Mouse (Mus musculus): Measurements from ENCODE around the gene Tirap.

Gene Tirap

DNA sequence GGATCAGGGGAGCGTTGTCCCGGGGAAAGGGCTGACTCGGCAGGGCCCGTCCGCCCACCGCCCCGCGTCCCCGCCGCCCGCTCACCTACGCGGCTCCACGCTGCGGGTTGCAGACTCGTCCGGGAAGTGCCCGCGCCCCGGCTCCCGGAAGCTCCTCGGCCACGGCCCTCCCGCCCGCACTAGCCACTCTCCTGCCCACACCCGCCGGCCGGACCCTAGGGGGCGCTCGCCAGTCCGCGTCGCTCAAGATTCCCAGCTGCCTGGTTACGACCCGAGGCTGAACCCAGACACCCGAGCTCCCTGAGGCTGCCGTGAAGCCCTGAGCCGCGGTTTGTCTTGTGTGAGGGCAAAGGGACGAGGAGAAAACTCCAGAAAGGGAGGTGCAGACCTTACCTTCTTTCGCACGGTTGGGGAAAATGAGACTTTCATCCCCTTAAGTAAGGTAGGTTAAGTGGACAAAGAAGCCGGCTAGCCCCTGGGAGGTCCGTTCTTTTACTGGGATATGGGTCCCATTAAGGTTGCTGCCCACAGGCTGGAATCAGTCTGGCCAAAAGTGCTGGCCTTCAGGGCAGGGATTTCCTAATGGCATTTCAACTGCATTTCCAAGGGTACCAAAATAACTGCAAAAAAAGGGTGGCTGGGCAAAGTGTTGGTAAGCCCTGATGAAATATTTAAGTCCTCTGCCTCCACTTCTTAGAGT, at the start of gene Tirap, which contains the start of gene Srpr:
Gene Tirap (minus strand): TSS at position 520 of the 700 bp plus-strand sequence.
Gene Srpr (plus strand): TSS at position 404 of the 700 bp plus-strand sequence.
- DNase-seq (ENCODE audit: low spot score), result peak; percentile 95

DNA sequence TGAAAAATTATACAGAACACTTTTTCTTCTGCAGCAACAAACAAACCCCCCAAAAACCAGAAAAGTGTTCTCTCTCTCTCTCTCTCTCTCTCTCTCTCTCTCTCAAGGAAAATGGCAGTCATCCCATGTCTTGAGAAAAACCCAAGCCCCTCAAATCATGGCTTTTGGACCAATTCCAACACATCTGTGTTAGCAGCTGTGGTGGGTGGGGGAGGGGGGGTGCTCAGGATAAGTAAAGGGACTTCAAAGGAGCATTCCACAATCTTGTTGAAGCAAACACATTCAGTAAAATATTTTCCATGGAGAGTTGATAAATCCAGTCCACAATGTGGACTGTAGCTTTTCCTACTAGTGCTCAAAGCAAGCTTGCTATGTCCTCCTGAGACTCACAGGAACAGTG, 49.4 kb upstream of the Tirap start:
- no peak for DNase-seq (ENCODE audit: low spot score)

DNA sequence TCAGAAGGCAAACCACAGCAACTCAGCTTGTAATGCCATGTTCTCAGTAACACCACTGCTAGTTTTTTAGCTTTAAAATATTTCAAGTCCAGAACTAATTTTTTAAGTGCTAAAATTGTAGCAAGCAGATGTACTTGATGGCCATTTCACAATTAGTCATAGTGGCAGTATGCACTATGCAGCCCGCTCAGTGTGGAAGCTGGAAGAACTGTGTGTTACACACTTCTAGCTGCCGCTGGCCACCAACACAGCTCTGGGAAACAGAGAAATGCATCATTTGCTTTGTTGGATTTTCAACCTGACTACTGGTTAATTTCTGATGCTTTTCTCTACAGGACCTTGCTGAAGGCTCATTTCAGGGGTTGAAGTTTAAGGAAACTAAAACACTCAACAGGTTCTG, 47.3 kb upstream of the Tirap start:
- no peak for DNase-seq (ENCODE audit: low spot score)

DNA sequence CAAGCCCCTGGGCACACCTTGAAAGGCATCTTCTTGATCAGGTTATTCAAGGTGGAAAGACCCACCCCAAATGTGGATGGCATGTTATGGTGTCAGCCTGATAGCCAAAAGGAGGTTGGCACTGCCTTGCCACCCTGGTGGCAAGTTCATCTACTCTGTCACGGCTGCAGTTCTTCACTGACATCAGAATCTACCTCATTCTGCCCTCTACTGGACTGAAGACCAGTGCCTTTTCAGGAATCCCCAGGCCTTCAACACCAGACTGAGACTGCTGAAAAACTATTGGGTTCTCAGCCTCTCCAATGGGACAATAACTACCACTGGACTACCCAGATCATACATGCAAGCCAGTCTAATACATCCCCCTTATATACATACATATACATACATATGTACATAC, 39.6 kb upstream of the Tirap start:
- no peak for DNase-seq (ENCODE audit: low spot score)

DNA sequence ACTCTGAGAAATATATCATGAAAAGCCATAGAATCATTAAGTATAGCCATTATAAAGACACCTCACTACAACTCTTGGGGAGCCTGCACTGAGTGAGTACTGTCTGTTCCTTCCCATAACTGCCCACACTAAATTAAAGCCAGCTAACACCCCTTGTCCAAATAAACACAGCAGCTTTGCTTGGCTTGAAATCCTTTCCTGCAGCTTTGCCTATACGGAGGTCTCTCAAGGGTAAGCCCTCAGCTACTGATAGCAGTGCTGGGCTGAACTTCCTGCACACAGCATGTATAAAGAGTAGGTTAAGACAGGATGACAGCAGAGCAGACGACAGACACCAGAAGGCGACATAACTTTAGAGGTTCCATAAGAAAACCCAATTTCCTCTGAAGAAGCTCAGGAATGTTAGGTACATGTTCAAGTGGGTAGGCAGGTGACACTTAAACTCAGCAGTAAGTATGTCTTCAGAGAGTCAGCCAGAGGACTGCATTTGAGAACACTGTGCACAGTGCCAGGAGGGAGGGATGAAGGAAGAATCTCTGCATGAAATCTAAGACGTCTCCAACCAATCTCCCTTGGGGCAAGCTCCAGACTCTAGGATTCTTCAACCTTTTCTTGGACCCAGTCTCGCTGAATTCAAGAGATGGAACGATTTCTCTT, 39.0 kb upstream of the Tirap start:
- DNase-seq (ENCODE audit: low spot score), result no peak

DNA sequence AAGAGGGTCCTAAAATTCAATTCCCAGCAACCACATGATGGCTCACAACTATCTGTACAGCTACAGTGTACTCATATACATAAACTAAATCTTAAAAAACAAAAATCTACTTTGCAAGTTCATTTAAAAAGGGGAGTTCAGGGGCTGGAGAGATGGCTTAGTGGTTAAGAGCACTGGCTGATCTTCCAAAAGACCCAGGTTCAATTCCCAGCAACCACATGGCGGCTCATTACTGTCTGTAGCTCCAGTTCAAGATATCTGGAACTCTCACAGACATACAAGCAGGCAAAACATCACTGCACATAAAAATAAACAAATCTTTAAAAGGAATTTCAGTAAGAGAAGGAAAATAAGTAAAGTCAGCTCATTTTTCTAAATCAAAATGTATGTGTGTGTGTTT, 38.3 kb upstream of the Tirap start:
- no peak for DNase-seq (ENCODE audit: low spot score)

DNA sequence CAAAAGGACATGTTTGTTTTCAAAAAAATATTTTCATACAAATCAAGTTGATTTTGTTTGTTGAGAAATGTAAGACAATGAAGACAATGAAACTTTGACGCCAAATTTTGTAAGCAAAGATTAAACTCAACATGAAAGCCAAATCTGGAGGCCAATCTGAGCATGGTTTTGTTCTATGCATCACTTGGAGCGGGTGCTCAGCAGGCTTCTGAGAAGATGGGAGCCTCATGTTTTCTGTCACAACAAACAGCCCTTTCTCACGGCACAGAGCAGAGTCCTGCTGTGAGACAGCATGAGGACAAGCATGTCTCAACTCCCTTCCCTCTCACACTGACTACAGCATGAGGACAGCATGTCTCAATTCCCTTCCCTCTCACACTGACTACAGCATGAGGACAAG, 35.9 kb upstream of the Tirap start:
- DNase-seq (ENCODE audit: low spot score), result no peak

DNA sequence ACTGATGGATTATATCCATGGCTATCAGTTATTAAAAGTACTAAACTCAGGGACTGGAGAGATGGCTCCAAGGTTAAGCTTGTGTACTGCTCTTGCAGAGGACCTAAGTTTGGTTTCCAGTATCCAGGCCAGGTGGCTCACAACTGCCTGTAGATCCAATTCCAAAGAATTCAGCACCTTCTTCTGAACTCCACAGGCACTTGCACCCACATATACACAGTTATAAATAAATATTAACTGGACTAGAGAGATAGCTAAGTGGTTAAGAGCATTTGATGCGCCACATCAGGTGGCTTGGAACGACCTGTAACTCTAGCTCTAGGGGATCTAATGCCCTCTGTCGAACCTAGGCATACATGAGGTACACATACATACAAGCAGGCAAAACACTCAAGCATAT, 28.6 kb upstream of the Tirap start:
- DNase-seq (ENCODE audit: low spot score), result no peak

DNA sequence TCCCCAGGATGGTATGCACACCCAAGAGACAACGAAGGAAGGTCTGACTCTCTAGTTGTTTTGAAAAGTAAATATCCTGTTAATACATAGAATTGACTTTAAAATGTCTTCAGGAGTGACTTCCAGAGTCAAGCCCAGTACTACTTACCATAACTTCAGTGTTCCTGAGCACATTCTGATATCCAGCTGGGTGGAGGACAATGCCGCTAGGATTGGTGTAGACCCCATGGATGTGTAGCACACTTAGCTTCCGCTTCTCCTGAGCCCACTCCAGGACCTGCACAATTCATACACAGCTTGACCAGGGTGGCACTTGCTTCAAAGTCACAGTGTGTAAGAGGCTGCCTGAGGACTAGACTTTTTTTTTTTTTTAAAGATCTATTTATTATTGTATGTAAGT, 23.4 kb upstream of the Tirap start:
- DNase-seq (ENCODE audit: low spot score), result no peak

DNA sequence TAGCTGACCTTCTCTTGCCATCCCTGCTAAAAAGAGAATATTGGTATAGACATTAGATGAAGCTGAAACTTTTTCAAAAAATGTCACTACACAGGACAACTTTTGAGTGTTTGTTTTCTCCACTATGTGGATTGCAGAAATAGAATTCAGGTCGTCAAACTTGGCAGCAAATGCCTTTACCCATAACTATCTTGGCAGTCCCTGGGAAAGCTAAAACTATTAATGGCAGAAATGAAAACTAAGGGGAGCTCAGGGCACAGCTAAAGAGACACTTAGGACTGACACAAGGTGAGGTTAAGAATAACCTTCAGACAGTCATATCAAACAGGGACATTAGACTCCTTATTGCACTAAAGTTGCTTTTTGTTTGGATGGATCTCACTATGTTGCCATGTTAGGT, 17.9 kb upstream of the Tirap start:
- DNase-seq (ENCODE audit: low spot score), result no peak

DNA sequence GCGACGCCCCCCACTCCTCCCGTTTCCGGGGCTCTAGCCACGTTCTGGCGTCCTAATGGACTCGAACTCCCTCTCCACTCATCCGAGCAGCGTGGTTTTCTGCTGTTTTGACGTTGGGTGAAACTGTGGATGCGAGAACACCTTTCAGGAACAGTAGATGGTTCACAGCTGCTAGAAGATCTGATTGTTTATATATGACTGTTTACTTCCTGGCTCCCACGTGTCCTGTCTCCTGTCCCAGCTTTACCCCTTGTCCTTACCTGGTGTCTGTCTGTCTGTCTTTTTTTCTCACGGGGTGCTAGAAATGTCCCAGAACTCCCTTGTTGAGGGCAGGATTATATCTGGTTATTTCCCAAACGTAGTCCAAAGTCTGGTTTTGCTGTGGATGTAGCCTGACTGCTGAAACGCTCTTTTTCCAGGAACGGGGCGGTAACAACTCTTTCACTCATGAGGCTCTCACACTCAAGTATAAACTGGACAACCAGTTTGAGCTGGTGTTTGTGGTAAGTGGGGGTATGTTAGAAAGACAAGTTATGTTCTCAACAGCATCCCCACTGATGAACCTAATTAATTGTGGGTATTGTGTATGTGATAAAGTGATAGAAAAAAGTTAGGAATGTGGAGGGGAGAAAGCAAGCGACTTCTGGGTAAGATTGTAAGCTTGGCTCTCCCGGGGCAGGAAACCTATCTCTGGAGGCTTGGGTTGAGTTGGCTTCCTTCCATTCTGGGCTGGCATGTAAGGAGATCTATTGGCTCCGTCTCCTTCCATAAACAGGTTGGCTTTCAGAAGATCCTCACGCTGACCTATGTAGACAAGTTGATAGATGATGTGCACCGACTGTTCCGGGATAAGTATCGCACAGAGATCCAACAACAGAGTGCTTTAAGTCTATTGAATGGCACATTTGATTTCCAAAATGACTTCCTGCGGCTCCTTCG, 11.8 kb upstream of the Tirap start:
- DNase-seq (ENCODE audit: low spot score), result no peak

DNA sequence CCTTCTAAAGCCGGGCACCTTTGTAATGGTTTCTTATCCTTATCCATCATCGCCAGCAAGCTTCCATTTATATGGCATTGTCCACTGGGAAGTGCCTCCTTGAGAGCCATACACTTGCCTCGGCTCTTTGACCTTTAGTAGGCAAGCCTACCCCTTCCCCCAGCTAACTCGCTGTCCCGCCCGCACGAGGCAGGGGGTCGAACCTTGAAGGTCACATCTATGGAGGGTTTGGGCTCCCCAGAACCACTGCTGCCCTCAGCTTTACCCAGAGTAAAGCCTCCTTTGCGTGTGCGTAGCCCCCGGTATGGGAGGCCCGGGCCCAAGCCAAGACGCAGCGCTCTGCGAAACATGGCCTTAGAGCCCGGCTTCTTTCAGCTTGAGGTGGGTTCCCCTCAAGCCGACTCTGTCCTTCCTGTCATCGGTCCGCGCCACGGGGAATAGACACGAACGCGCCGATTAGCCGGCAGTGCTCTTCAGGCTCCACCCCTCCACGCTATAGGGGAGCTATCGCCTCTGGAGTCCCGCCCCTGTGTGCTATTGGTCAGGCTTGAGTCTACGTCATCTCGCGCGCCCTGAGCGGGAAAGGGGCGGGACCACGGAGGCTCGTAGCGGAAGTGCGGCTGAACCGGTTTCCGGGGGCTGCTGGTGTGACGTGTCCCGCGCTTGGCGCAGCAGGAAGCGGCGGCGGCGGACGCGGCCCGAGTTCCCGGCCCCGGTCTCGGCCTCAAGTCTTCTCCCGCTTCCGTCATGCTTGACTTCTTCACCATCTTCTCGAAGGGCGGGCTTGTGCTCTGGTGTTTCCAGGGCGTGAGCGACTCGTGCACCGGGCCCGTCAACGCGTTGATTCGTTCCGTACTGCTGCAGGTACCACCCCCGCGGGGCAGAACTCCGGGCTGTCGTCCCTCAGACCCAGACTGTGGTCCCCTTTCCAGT, 10.7 kb upstream of the Tirap start, which contains the start of gene Foxred1:
Gene Foxred1 (minus strand): TSS at position 514 of the 933 bp plus-strand sequence.
- peak; percentile 99 for DNase-seq (ENCODE audit: low spot score)

DNA sequence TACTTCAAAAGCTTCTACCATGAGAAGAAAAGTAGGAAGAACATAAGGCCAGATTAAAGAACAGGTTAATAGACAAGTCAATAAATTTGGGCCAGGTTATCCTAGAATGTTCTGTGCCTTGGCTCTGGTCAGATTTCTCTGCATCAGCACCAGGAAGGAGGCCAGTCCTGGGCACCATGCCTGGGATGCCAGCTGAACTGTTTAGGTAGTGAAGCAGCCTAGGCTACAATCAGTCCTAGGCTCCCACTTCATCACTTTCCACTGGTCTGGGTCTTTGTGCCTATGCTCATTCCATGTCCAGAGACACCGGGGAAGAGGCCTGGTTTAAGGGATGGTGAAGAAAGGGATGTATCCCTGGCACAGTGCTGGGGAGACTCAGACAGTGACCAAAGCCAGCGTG, 4.3 kb upstream of the Tirap start:
- no peak for DNase-seq (ENCODE audit: low spot score)

DNA sequence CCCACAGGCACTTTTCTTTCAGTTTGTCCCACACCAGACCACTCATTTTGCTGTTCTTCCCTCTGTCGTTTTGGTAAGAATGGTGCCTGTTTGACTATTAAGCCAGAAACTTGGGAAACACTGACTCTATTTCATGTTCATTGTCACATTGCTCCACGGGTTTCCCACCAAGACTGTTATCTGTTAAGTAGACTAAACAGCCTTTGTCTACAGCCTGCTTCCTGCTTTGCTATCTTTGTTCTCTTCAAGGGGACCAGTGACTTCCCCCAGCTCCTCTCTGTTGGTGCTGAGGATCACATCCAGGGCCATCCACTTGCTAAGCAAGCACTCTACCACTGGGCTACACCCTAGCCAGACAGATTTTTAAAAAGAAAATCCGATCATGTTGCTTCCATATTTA, 3.4 kb upstream of the Tirap start:
- DNase-seq (ENCODE audit: low spot score), result no peak

DNA sequence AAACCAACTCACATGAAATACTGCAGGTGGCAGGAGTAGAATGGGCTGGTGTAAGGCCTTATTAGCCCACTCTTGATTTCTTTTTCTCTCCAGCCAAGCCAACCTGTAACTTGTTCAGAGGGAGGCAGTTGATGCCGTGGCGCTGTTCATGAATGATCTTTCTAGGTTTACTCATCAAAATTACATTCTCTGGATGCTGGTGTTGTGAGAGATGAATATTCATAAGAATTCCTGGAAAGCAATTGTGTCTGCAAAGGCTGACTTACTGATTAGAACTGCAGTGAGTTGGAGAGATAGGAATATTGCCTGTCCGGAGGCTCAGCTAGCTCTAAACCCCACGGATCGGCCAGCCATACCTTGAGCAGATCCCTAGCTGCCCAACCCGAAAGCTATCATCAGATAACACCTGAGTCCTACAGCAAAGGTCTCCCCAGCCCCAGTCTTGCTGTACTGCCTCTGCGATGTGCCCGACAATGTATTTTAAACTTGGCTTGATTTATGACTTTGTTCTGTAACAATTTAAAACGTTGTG, 504 bp upstream of the Tirap start:
- DNase-seq (ENCODE audit: low spot score), result no peak

DNA sequence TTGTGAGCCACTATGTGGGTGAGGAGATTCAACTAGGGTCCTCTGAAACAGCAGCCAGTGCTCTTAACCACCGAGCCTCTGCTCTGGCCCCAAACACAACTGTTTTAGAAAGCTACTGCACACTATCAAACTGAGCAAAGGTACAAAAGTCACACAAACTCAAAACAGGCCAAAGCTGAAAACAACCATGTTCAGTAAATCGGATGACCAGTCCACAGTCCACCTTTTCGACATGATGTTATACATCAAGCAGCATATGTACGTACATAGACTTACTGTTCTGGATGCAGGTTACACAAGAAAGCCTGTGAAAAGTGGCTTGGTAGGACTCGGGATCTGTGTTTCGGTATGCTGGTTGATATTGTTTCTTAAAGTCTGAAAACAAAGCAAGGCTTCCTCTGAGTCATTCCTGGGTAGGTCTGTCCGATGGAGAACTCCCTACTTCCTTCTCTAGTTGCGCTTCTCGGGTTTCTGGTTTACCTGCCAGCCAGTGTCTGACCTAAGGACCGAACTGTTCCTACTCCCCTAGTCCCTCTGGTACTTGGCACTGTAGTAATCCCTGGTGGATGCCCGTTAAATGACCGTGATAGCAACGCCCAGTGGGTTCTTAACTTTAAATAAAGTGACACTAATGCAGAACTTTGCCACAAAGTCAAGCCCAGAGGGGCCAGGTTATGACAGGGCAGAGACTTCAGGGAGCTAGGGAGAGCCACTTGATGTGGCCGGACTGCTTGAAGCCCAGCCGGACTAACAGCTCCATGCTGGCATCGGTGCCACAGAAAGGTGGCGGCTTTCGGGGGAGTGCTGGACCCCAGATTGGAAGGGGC, 933 bp downstream of the Tirap start:
- no peak for DNase-seq (ENCODE audit: low spot score)

DNA sequence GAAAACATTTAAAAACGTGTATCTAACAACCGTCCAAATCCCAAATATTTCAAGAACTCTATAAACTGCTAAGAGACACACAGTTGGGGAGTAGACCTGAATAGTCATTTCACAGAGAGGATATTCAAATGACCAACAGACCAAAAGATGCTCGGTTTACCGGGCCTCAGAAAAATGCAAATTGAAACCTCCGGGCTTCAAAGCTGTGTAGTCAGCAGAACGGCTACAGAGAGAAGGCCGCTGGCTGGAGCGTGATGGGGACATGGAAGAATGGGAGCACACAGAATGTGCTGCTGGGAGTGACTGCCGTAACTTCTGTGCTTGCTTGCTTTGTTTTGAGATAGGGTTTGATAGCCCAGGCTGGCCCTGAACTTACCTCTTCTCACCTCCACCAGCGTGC, 1.7 kb downstream of the Tirap start:
- DNase-seq (ENCODE audit: low spot score), result no peak

DNA sequence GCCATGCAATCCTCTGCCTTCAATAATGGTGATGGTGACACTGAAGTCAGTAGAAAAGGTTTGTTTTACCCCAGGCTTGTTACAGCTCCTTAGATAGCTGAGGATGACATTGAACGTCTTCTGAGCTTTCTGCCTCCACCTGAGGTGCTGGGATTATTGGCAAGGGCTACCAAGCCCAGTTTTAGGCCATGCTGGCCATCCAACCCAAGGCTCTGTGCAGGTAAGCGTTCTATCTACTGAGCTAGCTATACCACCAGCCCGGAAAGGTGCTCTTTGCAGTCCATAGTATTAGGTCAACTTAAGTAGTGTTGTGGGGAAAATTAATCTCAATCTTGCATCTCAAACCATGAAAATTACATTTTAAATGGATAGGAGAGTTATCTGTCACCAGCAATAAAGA, 2.5 kb downstream of the Tirap start:
- no peak for DNase-seq (ENCODE audit: low spot score)

DNA sequence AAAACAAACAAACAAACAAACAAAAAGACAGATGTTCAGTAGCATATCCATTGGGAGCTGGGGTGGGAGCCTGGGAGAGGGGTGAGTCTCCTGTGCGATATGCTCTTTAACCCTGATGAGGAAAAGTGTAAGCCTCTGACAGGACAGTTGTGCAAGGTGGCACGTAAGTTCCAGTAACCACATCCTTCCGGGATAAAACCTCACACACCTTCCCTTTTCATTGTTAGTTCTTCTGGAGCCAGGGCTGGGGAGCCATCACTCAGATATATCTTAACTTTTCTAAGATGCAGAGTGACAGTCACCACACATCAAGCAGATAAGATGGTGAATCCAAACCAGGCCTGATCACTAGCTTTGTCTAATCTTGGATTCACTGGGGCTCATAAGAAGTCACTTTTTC, 6.0 kb downstream of the Tirap start:
- no peak for DNase-seq (ENCODE audit: low spot score)

DNA sequence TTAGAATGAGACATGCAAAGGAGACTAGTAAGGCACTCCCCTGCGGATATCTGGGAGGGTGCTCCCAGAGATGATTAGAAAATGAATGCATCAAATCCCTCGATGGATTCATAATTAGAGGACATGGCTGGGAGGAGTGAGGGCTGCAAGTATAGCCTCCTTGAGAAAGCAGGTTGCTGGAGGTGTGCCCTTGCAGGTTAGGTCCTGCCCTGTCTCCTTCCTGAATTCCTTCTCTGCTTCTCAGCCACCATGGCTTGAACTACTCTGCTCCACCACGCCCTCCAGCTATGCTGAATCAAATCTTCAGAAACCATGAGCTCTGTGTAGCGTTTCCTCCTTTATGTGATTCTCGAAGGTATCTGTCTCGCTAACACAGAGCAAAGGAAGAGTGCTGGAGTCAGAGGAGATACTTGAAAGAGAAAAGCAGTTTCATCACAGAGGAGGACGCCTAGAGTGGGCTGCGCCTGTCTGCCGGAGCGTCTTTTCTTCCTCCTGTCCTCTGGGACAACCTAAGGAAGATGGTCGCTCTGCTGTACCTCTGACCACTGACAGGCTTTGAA, 7.0 kb downstream of the Tirap start:
- DNase-seq (ENCODE audit: low spot score), result no peak

Data from testis, postnatal 10 days (tissue).